Mouse (Mus musculus): ENCODE data around the gene Myom1. TPM values are rescaled to one million over a fixed set of nuclear protein-coding genes. Genes with fewer than 3 reads are reported as not detected.

The Myom1 gene
- polyA plus RNA-seq, 1 experiment from 2014 or later, result 10.9 TPM

DNA sequence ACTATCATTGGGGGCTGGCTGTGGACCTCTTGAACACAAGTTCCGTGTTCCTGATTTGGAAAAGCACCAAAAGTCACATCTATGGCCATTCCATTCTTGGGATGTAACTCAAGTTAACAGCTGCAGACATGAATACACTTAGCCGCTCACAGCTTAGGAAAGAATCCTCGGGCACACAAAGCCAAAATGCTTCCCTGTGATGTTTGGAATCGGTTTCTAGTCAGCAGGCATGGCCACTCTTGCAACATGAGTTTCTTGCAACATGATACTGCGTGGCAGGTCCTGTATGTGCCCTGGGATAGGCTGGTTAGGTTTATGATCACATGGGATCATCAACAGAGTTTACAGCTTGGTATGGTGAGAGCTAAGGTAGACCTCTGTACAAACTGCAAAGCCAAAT lies 91.4 kb downstream of the Myom1 start:
- Histone ChIP-seq H3K4me2 (no peak overlapping the region), H3K27me3 (no peaks in the 10 kb centered on the region), H3K36me3 (no peaks in the 10 kb centered on the region), H3K9ac (no peak overlapping the region), H3K4me3 (no peak overlapping the region), H3K27ac (no peak overlapping the region), H3K4me1 (peaks cover 2% of the 10 kb centered on the region; the same call in 1 of the 2 replicates), H3K9me3 (no peaks in the 10 kb centered on the region)
- WGBS, result 69% methylated on average over 5 of the region's 5 CpGs
- no peak for ATAC-seq (ENCODE audit: borderline replicate concordance, extremely low read depth, low FRiP score, low TSS enrichment)

DNA sequence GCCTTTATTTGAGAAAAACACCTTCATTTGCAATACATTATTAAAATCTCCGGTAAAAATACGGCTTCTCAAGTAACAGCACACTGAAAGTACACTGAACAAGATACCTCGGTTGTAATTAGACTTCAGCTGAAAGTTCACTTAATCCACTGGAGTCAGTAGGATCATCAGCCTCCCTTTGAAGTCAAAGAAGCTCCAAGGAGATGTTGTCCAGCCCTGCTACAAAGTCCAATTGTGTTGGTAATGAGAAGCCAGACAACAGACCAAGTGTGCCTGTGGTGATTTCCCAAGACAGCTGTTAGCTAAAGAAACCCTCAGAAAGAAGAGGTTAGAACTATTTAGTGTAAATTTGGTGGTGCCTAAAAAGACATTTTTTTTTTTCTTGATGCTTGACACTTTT lies 92.0 kb downstream of the Myom1 start:
- Histone ChIP-seq H3K9me3 (no peaks in the 10 kb centered on the region), H3K27me3 (no peaks in the 10 kb centered on the region), H3K4me1 (peaks cover 2% of the 10 kb centered on the region; the same call in 1 of the 2 replicates), H3K36me3 (no peaks in the 10 kb centered on the region), H3K27ac (no peak overlapping the region), H3K9ac (no peak overlapping the region), H3K4me3 (no peak overlapping the region), H3K4me2 (no peak overlapping the region)
- ATAC-seq (ENCODE audit: borderline replicate concordance, extremely low read depth, low FRiP score, low TSS enrichment), result no peak
- 80% methylated on average over 3 of the region's 3 CpGs for WGBS

DNA sequence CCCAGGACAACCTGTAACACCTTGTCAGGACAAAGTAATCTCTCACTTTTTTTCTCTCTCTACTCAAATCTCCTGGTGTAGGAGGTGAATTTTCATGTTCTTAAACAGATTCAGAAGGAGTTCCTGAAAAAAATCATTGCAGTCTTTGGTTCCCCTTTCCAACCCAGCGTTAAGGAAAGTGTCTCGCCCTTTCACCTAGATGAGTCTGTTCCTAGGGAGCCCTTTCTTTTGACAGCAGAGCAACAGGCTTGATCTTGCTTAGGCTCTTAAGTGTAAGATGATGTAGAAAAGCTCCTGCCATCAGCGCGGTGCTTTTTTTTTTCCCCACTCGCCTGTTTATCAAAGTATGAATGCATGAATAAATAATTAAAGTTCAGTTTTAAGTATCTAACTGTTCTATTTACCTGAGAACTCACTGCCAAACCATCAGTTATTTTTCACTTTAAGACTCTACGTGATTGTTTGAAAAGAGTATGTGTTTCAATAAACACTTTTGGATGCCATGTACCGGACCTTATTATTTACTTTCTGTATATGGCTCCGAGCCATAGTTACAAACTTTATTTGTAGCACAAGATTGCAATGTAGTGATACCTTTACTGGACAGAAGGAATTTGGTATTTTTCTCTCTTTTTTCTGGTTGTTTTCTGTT lies 94.2 kb downstream of the Myom1 start:
- no peak for ATAC-seq (ENCODE audit: borderline replicate concordance, extremely low read depth, low FRiP score, low TSS enrichment)
- 54% methylated on average over 8 of the region's 8 CpGs for WGBS

DNA sequence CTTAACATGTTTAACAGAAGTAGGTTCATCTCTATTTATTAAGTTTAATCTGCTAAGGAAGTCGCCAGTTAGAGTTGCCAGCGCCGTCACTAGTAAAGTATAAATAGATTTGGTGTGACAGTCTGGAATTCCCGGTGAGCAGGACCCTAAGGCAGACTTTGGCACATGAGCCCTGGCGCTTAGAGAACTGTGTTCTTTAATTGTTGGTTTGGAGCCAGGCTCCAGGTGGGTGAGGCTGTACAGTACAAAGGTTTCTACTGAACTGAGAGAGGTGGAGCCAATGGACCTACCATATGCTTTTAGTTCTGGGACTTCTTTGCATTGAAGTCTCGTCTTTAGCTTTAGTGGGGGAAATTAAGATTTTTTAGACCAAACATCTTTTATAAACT lies 94.8 kb downstream of the Myom1 start:
- WGBS, result 64% methylated on average over 6 of the region's 6 CpGs
- no peaks in the 10 kb centered on the region for H3K27me3 ChIP-seq
- no peak for ATAC-seq (ENCODE audit: borderline replicate concordance, extremely low read depth, low FRiP score, low TSS enrichment)
- H3K9ac ChIP-seq, result no peak overlapping the region
- no peak overlapping the region for H3K4me2 ChIP-seq
- H3K4me1 ChIP-seq, result peaks cover 3% of the 10 kb centered on the region
- H3K4me3 ChIP-seq, result no peak overlapping the region
- H3K9me3 ChIP-seq, result no peaks in the 10 kb centered on the region
- H3K36me3 ChIP-seq, result no peaks in the 10 kb centered on the region
- no peak overlapping the region for H3K27ac ChIP-seq

More for the DNA sequence above, 94.2 kb downstream of the Myom1 start:
- Histone ChIP-seq H3K9ac (no peak overlapping the region), H3K27me3 (no peaks in the 10 kb centered on the region), H3K27ac (no peak overlapping the region), H3K36me3 (no peaks in the 10 kb centered on the region), H3K4me2 (no peak overlapping the region), H3K4me1 (peaks cover 2% of the 10 kb centered on the region; the same call in 1 of the 2 replicates), H3K4me3 (no peak overlapping the region), H3K9me3 (no peaks in the 10 kb centered on the region)

DNA sequence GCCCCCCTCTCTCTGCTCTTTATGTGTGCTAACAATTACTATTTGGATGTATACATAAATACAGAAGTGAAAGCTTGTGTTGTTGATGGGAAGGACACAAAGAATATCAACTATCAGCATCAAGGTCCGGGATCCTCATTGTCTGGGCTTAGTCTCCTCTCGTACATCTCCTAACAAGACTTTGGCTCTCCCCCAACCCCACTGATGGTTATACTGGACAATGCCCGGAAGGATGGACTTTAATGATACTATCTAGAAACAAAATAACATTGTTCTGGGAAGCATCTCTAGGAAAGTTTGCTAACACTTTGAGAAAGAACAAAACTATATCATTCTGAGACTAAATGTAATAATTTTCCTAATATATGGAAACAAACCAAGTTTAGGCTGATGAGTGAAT lies 96.2 kb downstream of the Myom1 start:
- Histone ChIP-seq H3K36me3 (no peaks in the 10 kb centered on the region), H3K4me2 (no peak overlapping the region), H3K9ac (no peak overlapping the region), H3K9me3 (no peaks in the 10 kb centered on the region), H3K27me3 (no peaks in the 10 kb centered on the region), H3K4me1 (peaks cover 13% of the 10 kb centered on the region), H3K27ac (no peak overlapping the region), H3K4me3 (no peak overlapping the region)
- no peak for ATAC-seq (ENCODE audit: borderline replicate concordance, extremely low read depth, low FRiP score, low TSS enrichment)
- 70% methylated on average over 3 of the region's 3 CpGs for WGBS

DNA sequence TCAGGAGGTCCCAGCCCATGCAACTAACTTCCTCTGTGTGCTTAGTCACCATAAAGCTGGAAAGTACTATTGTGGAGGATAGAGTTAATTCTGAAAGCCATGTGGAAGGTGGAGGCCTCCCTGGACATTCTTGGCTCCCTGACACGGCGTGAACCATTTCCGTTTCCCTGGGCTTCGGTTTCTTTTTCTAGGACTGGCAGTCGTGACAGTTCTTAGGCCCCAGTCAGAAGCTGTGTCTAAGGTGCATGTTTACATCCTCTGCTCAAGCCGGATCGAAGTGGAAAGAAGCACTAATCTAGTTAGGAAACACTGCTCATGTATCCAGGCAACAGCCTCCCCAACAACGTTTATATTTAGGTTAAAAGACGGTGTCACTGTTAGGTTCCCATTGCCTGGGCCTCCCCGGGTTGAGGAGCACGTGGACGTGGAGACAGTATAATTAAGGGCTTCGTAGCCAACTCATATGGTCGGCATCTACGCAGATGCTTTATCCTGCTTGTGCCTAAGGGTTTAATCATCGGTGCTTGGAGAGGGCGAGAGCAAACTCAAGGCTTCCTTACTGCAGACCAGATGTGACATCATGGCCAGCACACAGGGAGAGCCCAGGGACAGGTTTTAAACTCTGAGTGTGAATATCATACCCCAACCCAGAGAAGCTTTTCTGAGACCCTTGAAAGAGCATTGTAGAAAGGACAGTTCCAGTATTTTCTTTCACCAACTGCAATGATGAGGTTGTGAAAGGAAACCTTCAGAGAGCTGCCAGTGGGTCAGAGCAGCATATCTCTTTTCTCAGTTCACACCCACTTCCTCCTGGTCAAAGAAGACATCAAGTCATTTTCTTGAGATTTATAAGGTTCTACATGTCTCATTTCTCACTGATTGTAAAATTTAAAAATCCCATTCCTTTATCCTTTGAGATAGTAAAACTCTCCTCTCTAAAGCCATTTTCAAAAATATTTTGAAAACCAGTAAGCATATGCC lies 100.4 kb downstream of the Myom1 start:
- H3K4me3 ChIP-seq, result no peak overlapping the region
- H3K36me3 ChIP-seq, result no peaks in the 10 kb centered on the region
- no peak overlapping the region for H3K9ac ChIP-seq
- peaks cover 15% of the 10 kb centered on the region for H3K4me1 ChIP-seq
- ATAC-seq (ENCODE audit: borderline replicate concordance, extremely low read depth, low FRiP score, low TSS enrichment), result peak; percentile 75
- H3K27ac ChIP-seq, result peak overlapping the region; percentile 45
- H3K27me3 ChIP-seq, result no peaks in the 10 kb centered on the region
- 20% methylated on average over 17 of the region's 17 CpGs for whole genome bisulfite sequencing
- H3K9me3 ChIP-seq, result no peaks in the 10 kb centered on the region
- H3K4me2 ChIP-seq, result 0 out of 2 replicates have a peak overlapping the region, but pooled peaks have one; percentile 1

DNA sequence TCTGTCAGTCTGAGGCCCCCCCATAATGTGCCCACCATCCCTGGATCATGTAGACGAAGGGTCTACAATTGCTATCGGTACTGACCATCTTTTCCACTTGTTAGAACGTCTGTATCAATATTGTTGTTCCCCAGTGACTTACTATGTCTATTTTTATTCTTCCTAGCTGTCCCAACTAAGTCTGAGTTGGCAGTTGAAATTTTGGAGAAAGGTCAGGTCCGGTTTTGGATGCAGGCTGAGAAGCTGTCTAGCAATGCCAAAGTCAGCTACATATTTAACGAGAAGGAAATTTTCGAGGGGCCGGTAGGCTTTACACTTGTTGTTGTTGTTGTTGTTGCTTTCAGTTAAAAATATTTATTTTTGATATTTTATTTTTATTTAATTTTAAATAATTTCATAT lies 102.9 kb downstream of the Myom1 start:
- Histone ChIP-seq H3K4me3 (no peak overlapping the region), H3K9me3 (no peaks in the 10 kb centered on the region), H3K9ac (no peak overlapping the region), H3K4me2 (no peak overlapping the region), H3K36me3 (no peaks in the 10 kb centered on the region), H3K4me1 (peaks cover 15% of the 10 kb centered on the region), H3K27me3 (no peaks in the 10 kb centered on the region), H3K27ac (no peak overlapping the region)
- WGBS, result 90% methylated on average over 7 of the region's 7 CpGs
- ATAC-seq (ENCODE audit: borderline replicate concordance, extremely low read depth, low FRiP score, low TSS enrichment), result no peak

DNA sequence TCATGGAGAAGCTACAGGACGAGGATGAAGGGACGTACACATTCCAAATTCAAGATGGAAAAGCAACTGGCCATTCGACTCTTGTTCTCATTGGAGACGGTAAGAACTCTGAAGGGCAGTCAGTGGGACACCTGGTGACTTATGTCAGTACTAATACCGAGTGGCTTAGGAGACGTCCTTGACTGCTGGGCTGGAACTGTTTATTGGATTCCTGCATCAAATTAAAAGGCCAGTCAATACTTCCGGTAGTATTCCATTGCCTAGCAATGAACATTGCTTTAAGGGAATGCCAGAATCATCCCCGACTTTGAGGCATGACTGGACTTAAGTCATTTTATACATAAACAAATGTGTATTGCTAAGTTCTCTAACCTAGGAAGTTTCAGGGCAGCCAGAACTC lies 103.8 kb downstream of the Myom1 start:
- H3K4me3 ChIP-seq, result no peak overlapping the region
- no peak overlapping the region for H3K9ac ChIP-seq
- H3K36me3 ChIP-seq, result no peaks in the 10 kb centered on the region
- 83% methylated on average over 8 of the region's 8 CpGs for WGBS
- H3K27ac ChIP-seq, result no peak overlapping the region
- ATAC-seq (ENCODE audit: borderline replicate concordance, extremely low read depth, low FRiP score, low TSS enrichment), result no peak
- no peaks in the 10 kb centered on the region for H3K27me3 ChIP-seq
- no peaks in the 10 kb centered on the region for H3K9me3 ChIP-seq
- H3K4me2 ChIP-seq, result no peak overlapping the region
- peaks cover 15% of the 10 kb centered on the region for H3K4me1 ChIP-seq

DNA sequence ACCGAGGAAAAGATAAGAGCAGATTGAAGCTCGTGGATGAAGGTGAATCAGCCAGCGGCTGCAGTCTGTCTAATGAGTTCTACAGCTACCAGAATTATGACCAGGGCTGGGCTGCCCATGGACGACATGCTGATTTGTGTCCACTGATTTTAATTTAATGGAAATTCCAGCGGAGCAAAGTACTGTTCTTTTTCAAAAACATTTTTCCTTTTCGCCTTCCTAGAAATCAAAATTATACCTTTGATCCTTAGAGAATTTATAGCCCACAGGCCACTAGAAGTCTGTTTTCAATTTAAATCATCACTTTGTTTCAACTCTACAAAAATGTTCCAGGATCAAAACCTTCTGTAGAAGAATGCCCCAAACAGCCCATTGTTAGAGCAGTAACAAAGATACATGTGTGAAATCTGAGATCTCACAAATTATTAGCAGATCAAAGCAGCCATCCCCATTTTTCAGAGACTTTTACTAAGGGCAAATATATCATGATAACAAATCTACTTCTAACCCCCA lies 108.4 kb downstream of the Myom1 start:
- WGBS, result 59% methylated on average over 6 of the region's 6 CpGs
- H3K36me3 ChIP-seq, result no peaks in the 10 kb centered on the region

DNA sequence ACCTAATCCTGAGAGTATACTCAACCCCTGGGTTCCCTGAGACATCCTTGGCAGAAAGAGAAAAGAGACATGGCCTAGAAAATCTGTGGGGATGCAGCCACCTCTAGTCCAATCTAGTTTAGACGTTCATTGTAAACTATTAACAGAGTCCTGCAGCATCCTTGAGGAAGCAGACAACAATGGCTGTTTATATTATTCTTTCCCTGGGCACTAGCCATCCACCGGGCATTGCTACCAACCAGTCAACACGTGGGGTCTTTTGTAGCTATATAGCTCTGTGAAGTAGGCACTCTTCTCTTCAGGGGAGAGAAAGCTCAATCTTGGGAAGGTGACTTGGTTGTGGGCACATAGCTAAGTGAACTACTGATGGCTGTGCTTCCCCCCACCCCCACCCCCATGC lies 110.3 kb downstream of the Myom1 start:
- 63% methylated on average over 3 of the region's 3 CpGs for WGBS
- ATAC-seq (ENCODE audit: borderline replicate concordance, extremely low read depth, low FRiP score, low TSS enrichment), result no peak

More for the DNA sequence above, 108.4 kb downstream of the Myom1 start:
- ATAC-seq (ENCODE audit: borderline replicate concordance, extremely low read depth, low FRiP score, low TSS enrichment), result no peak
- no peak overlapping the region for H3K27ac ChIP-seq
- H3K4me2 ChIP-seq, result no peak overlapping the region
- no peaks in the 10 kb centered on the region; the same call in 1 of the 2 replicates for H3K4me1 ChIP-seq
- H3K9ac ChIP-seq, result no peak overlapping the region
- no peaks in the 10 kb centered on the region for H3K27me3 ChIP-seq
- H3K9me3 ChIP-seq, result no peaks in the 10 kb centered on the region
- no peak overlapping the region for H3K4me3 ChIP-seq

DNA sequence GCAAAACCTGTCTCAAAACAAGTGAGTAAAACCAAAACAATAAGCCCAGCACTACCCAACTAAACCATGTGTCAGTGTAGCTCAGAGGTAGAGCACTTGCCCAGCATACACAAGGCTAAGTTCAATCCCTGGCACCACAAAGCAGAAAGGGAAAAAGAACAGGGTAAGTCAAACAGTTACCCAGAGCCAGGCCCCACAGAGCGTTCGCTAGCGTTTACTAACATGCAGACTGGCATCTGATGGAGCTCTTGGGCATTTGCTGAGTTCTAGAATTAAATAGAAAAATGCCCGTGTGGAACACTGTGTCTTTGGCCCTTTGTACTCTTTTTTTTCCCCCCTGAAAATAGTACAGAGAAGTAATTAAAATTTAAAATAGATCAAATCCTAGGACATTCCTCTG lies 111.8 kb downstream of the Myom1 start:
- Histone ChIP-seq H3K27me3 (no peaks in the 10 kb centered on the region), H3K36me3 (no peaks in the 10 kb centered on the region), H3K4me3 (no peak overlapping the region), H3K27ac (no peak overlapping the region), H3K4me2 (no peak overlapping the region), H3K9ac (no peak overlapping the region), H3K4me1 (no peaks in the 10 kb centered on the region; the same call in 1 of the 2 replicates), H3K9me3 (no peaks in the 10 kb centered on the region)
- ATAC-seq (ENCODE audit: borderline replicate concordance, extremely low read depth, low FRiP score, low TSS enrichment), result no peak
- 79% methylated on average over 4 of the region's 4 CpGs for whole genome bisulfite sequencing

More for the DNA sequence above, 110.3 kb downstream of the Myom1 start:
- H3K36me3 ChIP-seq, result no peaks in the 10 kb centered on the region
- no peaks in the 10 kb centered on the region for H3K9me3 ChIP-seq
- no peak overlapping the region for H3K4me3 ChIP-seq
- H3K9ac ChIP-seq, result no peak overlapping the region
- no peaks in the 10 kb centered on the region; the same call in 1 of the 2 replicates for H3K4me1 ChIP-seq
- no peak overlapping the region for H3K27ac ChIP-seq
- H3K4me2 ChIP-seq, result no peak overlapping the region
- H3K27me3 ChIP-seq, result no peaks in the 10 kb centered on the region

DNA sequence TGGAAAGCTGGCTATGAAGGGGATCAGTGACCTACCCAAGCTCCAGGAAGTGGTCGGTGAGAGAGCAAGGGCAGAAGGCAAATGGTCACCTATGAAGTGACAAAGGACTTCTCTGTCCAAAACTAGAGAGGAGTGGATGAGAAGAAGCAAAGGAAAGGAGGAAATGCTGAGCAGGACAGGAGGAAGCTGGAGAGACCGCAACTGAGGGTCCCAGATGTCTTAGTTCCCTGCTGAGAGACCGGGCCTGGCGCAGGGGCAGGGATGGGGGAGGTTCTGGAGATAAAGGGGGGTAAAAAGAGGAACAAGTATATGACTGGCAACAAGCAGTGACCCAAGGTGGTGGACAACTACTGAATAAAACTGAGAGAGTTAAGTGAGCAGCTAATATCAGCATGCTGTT lies 115.5 kb downstream of the Myom1 start:
- Histone ChIP-seq H3K36me3 (no peaks in the 10 kb centered on the region), H3K27ac (no peak overlapping the region), H3K4me3 (no peak overlapping the region), H3K4me2 (no peak overlapping the region), H3K9ac (no peak overlapping the region), H3K4me1 (no peaks in the 10 kb centered on the region), H3K27me3 (no peaks in the 10 kb centered on the region), H3K9me3 (no peaks in the 10 kb centered on the region)
- no peak for ATAC-seq (ENCODE audit: borderline replicate concordance, extremely low read depth, low FRiP score, low TSS enrichment)
- 80% methylated on average over 4 of the region's 4 CpGs for WGBS
